Mouse (Mus musculus) myocyte (in vitro differentiated cells): ENCODE measurements around the gene Rasip1. TPM values are rescaled to one million over a fixed set of nuclear protein-coding genes. Genes with fewer than 3 reads are reported as not detected.
A peak's percentile ranks its signal among the peaks of the same experiment; 100 is the strongest.

Source experiments
- H3K27me3 ChIP-seq: one replicate; pipeline ENCODE4 v1.6.1; 2011; ENCODE audit not compliant: control insufficient read depth, insufficient read depth, insufficient read length
- H3K36me3 ChIP-seq: one replicate; pipeline ENCODE4 v1.6.1; 2011; ENCODE audit not compliant: control insufficient read depth, insufficient read depth
- H3K4me2 ChIP-seq: one replicate; pipeline ENCODE4 v1.6.1; 2011; ENCODE audit warnings: low read depth, control low read depth
- H3K4me3 ChIP-seq: one replicate; pipeline ENCODE4 v1.5.1; 2011; ENCODE audit warnings: mild to moderate bottlenecking, control low read depth, moderate library complexity
- H3K79me2 ChIP-seq: one replicate; pipeline ENCODE4 v1.6.1; 2011; ENCODE audit not compliant: control insufficient read depth, insufficient read depth
- H3ac ChIP-seq: one replicate; pipeline ENCODE4 v1.6.1; 2011; ENCODE audit not compliant: control insufficient read depth, insufficient read length
- CEBPB ChIP-seq: IDR thresholded peaks from 2 replicates; pipeline ENCODE4 v1.6.1; 2011; ENCODE audit warnings: mild to moderate bottlenecking, moderate library complexity; ENCODE audit not compliant: poor library complexity, insufficient read depth, severe bottlenecking
- E2F4 ChIP-seq: IDR thresholded peaks from one replicate; pipeline ENCODE4 v1.6.1; 2011; ENCODE audit warnings: mild to moderate bottlenecking, control low read depth, moderate library complexity; ENCODE audit not compliant: insufficient read depth
- MAX ChIP-seq: IDR thresholded peaks from one replicate; pipeline ENCODE4 v1.6.1; 2011; ENCODE audit warnings: low read depth, mild to moderate bottlenecking, control low read depth
- MYOD1 ChIP-seq, 3 experiments: IDR thresholded peaks; one replicate each; pipeline ENCODE4 v1.6.1; 2011; ENCODE audit warnings: control low read depth in 2 of 3, low read depth in 2 of 3, mild to moderate bottlenecking in 2 of 3, moderate library complexity in 1 of 3; ENCODE audit not compliant: insufficient read length in 2 of 3, control insufficient read depth in 1 of 3
- MYOG ChIP-seq, 3 experiments: IDR thresholded peaks; one replicate each; pipeline ENCODE4 v1.6.1; 2011; ENCODE audit warnings: control low read depth in 2 of 3, low read depth in 2 of 3, mild to moderate bottlenecking in 2 of 3; ENCODE audit not compliant: insufficient read length in 2 of 3, control insufficient read depth in 1 of 3, insufficient read depth in 1 of 3
- POLR2A ChIP-seq: IDR thresholded peaks from one replicate; pipeline ENCODE4 v1.6.1; 2011; ENCODE audit warnings: low read depth, mild to moderate bottlenecking, control low read depth, moderate library complexity; ENCODE audit not compliant: insufficient read length
- POLR2AphosphoS2 ChIP-seq: IDR thresholded peaks from one replicate; pipeline ENCODE4 v1.6.1; 2011; ENCODE audit warnings: low read depth, control low read depth; ENCODE audit not compliant: insufficient read length
- REST ChIP-seq: IDR thresholded peaks from one replicate; pipeline ENCODE4 v1.6.1; 2011; ENCODE audit warnings: mild to moderate bottlenecking, control low read depth, moderate library complexity; ENCODE audit not compliant: insufficient read depth, insufficient read length
- SRF ChIP-seq: IDR thresholded peaks from one replicate; pipeline ENCODE4 v1.6.1; 2011; ENCODE audit warnings: low read depth; ENCODE audit not compliant: control insufficient read depth, insufficient read length
- TCF12 ChIP-seq: IDR thresholded peaks from one replicate; pipeline ENCODE4 v1.6.1; 2011; ENCODE audit warnings: mild to moderate bottlenecking, control low read depth; ENCODE audit not compliant: poor library complexity, insufficient read depth, severe bottlenecking
- TCF3 ChIP-seq: IDR thresholded peaks from one replicate; pipeline ENCODE4 v1.6.1; 2011; ENCODE audit warnings: low read depth, control low read depth; ENCODE audit not compliant: insufficient read length
- USF1 ChIP-seq: IDR thresholded peaks from one replicate; pipeline ENCODE4 v1.6.1; 2011; ENCODE audit warnings: low read depth, mild to moderate bottlenecking, control low read depth, moderate library complexity
- polyA plus RNA-seq: library from polyadenylated mRNA; unstranded; fragments of >200 nt; fragmentation: generic; extraction: Trizol; gene quantifications from one replicate; pipeline ENCODE4 v1.2.1, GENCODE M21; 2012; ENCODE audit warnings: missing spikeins

Rasip1 gene
- polyA plus RNA-seq, 1 experiment, result 0.40 TPM

DNA sequence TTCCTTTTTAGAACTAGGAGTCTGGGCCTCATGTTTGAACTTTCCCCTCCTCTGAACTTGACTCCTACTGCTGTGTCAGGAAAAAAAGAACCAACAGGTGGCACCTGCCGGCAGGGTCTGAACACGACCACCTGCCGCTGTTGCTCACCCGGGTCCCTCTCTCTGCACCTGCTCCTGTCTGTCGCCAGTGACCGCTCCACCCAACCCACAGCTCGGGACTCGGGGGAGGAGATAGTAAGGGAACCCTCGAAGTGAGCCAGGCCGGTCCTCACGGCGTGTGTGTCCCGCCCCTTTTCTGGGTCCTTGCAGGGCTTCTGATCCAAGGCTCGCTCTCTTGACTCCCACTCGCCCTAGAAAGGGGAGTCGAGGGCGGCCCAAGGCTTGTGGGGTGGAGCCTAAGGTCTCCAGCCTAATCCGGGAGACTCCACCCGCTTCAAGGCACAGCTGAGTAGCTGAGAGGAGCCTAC is 12.3 kb downstream of the Rasip1 start, which contains the start of gene Mamstr:
Gene Mamstr, plus strand, starts transcription at position 417 of the 467 bp plus-strand sequence.
- Histone ChIP-seq H3K27me3 (no peaks in the 10 kb centered on the region), H3ac (no peak within 1 kb of the TSS), H3K4me2 (peak within 1 kb of the TSS; percentile 64), H3K4me3 (peak within 1 kb of the TSS; percentile 16), H3K36me3 (no peaks in the 10 kb centered on the region), H3K79me2 (no peaks in the 10 kb centered on the region)
- TF ChIP-seq TCF12, result peak; percentile 98
- TF ChIP-seq MYOD1 (IDR thresholded peaks at IDR 0.05; ENCODE audit: control insufficient read depth in 1 of 3, insufficient read length in 2 of 3, low read depth in 2 of 3), result peak; percentile 92 to 100 (median 100)
- TF ChIP-seq E2F4, result no peak
- TF ChIP-seq POLR2AphosphoS2, result no peak
- TF ChIP-seq TCF3, result peak; percentile 98
- peak; percentile 17 for TF ChIP-seq POLR2A
- TF ChIP-seq MAX, result no peak
- TF ChIP-seq MYOG (IDR thresholded peaks at IDR 0.05; ENCODE audit: control insufficient read depth in 1 of 3, insufficient read depth in 1 of 3, insufficient read length in 2 of 3, low read depth in 2 of 3), result peak; percentile 54 to 98 (median 88)

DNA sequence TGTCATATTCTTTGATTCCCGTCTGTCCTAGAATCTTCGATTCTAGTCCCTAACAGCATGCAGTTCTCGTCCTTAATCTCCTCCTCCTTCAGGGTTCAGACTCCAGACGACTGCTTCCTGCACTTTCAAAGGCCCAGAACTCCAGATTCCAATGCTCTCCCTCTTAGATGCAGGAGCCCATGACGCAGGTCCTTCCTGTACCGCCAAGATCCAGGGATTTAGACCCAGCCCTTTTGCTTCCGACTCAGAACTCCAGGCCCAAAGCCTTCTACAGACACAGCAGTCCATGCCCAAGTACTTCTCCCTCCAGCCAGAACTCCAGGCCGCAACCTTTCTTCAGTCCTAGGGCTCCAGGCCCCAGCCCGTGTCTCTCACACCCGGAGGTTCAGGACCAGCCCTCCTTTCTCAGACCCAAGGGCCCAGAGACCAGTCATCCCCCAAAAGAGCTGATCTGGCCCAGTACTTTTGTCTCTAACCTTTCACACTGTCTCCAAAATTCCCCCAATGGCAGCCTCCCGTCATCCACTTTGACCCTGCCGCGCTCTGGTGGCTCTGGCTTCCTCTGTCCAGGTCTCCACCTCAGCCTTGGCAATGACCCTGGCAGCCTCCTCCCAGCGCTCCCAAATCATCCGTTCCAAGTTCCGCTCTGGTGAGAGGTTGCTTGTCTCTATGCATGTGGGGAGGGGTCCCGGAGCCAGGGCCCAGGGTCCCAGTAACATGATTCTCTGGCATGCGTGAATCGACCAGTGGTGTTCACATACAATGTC is 13.1 kb downstream of the Rasip1 start:
- peak overlapping the region; percentile 64 for H3K4me2 ChIP-seq
- H3K4me3 ChIP-seq, result peak overlapping the region; percentile 16
- H3K36me3 ChIP-seq, result no peaks in the 10 kb centered on the region
- H3ac ChIP-seq, result no peak overlapping the region
- TF ChIP-seq POLR2A (no peak), E2F4 (no peak), MYOG (IDR thresholded peaks at IDR 0.05; ENCODE audit: control insufficient read depth in 1 of 3, insufficient read depth in 1 of 3, insufficient read length in 2 of 3, low read depth in 2 of 3) (no peak), TCF12 (no peak), POLR2AphosphoS2 (no peak), REST (no peak), TCF3 (no peak), SRF (no peak), MAX (no peak), MYOD1 (IDR thresholded peaks at IDR 0.05; ENCODE audit: control insufficient read depth in 1 of 3, insufficient read length in 2 of 3, low read depth in 2 of 3) (no peak), USF1 (no peak), CEBPB (no peak)
- no peaks in the 10 kb centered on the region for H3K79me2 ChIP-seq
- no peaks in the 10 kb centered on the region for H3K27me3 ChIP-seq

DNA sequence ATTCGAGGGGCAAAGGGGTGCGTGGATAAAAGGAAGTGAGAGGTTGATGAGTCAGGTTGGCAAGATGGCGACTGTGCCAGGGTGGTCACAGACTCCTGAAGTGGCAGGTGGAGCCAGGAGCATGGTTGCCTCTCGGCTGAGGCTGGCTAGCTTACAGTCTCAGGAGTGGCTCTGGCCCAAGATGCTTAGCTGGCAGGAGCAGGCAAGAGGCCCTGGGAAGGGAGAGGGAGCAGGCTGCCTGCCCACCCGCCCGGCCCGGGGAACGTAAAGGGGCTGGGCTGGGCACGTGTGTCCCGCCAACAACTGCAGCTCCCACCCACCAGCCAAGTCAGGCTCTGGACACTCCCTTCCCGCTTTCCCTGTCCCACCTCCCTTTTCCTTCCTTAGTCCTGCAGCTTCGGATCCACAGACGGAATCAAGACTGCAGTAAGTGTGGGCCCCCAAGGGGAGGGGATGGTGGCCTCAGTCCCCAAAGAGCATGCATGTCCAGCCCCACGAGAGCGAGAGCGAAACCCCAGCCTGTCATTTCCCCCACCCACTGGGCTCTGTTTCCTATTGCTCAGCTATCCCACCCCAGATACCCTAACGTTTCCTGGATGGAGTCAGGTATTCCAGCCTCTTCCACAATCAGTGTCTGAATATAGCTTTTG is 14.2 kb downstream of the Rasip1 start:
- H3K4me3 ChIP-seq, result peak overlapping the region; percentile 16
- TF ChIP-seq POLR2A, result peak; percentile 27
- peak in 1 of 3 experiments; percentile 50 for TF ChIP-seq MYOG (IDR thresholded peaks at IDR 0.05; ENCODE audit: control insufficient read depth in 1 of 3, insufficient read depth in 1 of 3, insufficient read length in 2 of 3, low read depth in 2 of 3)
- TF ChIP-seq CEBPB, result no peak
- TF ChIP-seq MAX, result no peak
- peak; percentile 27 for TF ChIP-seq POLR2AphosphoS2
- TF ChIP-seq E2F4, result no peak
- peak in 1 of 3 experiments; percentile 42 for TF ChIP-seq MYOD1 (IDR thresholded peaks at IDR 0.05; ENCODE audit: control insufficient read depth in 1 of 3, insufficient read length in 2 of 3, low read depth in 2 of 3)
- TF ChIP-seq TCF3, result no peak
- H3K27me3 ChIP-seq, result no peaks in the 10 kb centered on the region
- no peak overlapping the region for H3ac ChIP-seq
- H3K4me2 ChIP-seq, result peak overlapping the region; percentile 76
- no peaks in the 10 kb centered on the region for H3K79me2 ChIP-seq
- no peaks in the 10 kb centered on the region for H3K36me3 ChIP-seq

DNA sequence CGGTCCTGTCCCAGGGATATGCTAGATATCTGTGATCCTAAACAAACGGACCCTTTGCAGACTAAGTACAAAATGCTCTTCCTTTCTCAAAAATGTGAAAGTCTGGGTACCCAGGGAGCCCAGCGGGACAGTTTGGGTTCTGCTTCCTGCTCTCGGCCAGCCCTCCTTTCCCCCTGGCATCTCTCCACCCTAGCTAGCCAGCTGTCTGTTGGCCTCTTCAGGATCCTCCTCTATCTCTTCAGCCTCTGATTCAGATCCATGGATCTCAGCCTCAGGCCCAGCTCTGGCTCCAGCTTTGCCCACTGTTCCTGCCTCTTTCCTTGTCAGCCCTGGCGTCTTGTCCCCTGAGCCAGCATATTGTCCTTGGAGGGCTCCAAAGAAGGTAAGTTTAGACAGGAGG is 14.8 kb downstream of the Rasip1 start:
- TF ChIP-seq SRF (no peak), MYOG (IDR thresholded peaks at IDR 0.05; ENCODE audit: control insufficient read depth in 1 of 3, insufficient read depth in 1 of 3, insufficient read length in 2 of 3, low read depth in 2 of 3) (peak in 1 of 3 experiments; percentile 42), MYOD1 (IDR thresholded peaks at IDR 0.05; ENCODE audit: control insufficient read depth in 1 of 3, insufficient read length in 2 of 3, low read depth in 2 of 3) (peak in 1 of 3 experiments; percentile 29)
- H3K4me3 ChIP-seq, result peak overlapping the region; percentile 6
- H3K79me2 ChIP-seq, result no peaks in the 10 kb centered on the region
- peak overlapping the region; percentile 76 for H3K4me2 ChIP-seq
- H3ac ChIP-seq, result no peak overlapping the region
- no peaks in the 10 kb centered on the region for H3K36me3 ChIP-seq
- H3K27me3 ChIP-seq, result no peaks in the 10 kb centered on the region
